Mouse (Mus musculus) olfactory bulb, adult 2 months (tissue): Measurements from ENCODE around the gene Tcf15.

ENCODE experiments used
- CTCF ChIP-seq: fragments of 200-500 bp; IDR thresholded peaks from 2 replicates; pipeline ENCODE4 v1.5.1; 2012; ENCODE audit warnings: low read depth, mild to moderate bottlenecking, low read length, moderate library complexity; ENCODE audit not compliant: insufficient read depth
- POLR2A ChIP-seq: fragments of 200-500 bp; IDR thresholded peaks from 2 replicates; pipeline ENCODE4 v1.6.1; 2012; ENCODE audit warnings: mild to moderate bottlenecking, low read depth, low read length, moderate library complexity; ENCODE audit not compliant: insufficient read depth

DNA sequence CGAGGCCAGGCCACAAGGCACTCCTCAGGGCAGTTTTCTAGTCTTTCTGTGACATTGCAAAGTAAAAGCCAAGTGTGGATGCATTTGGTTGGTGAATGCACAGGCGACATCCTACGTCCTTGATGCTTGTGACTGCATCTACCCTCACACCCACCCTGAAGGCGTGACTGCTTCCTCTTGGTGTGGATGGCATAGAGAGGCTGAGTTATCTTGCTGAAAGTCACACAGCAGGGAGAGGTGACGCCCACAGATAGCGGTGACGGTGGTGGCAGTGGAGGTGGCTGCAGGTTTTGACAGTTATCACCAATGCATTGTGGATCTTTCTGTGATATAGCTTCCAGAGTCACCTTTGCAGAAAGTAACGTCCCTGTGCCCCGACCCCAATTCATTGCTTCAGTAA is 20.5 kb upstream of the Tcf15 start:
- TF ChIP-seq CTCF (no peak), POLR2A (no peak)
